Mouse (Mus musculus) heart, adult 2 months (tissue): ENCODE measurements at regions not wholly inside any gene's neighbourhood (a gene's known extent, or its start where the extent isn't known, plus 50 kb on each side); places are given as distances from the start of the nearest gene placed in this dataset.

Source experiments
- DNase-seq, 2 experiments: peaks; one replicate each; pipeline ENCODE4 v3.0.0; 2021
- H3K27ac ChIP-seq: fragments of 200-600 bp; 2 replicates; pipeline ENCODE4 v1.8.1; 2022
- H3K27me3 ChIP-seq: fragments of 200-500 bp; 2 replicates; pipeline ENCODE4 v1.6.1; 2012; ENCODE audit warnings: mild to moderate bottlenecking, low read length, inconsistent platforms, mixed read lengths; ENCODE audit not compliant: control insufficient read depth, insufficient read depth
- H3K36me3 ChIP-seq: fragments of 200-500 bp; 2 replicates; pipeline ENCODE4 v1.6.1; 2012; ENCODE audit warnings: low read length, inconsistent platforms; ENCODE audit not compliant: control insufficient read depth, insufficient read depth
- H3K4me1 ChIP-seq: fragments of 200-500 bp; 2 replicates; pipeline ENCODE4 v1.6.1; 2011; ENCODE audit warnings: low read length; ENCODE audit not compliant: control insufficient read depth, insufficient read depth
- H3K4me3 ChIP-seq: fragments of 200-600 bp; 2 replicates; pipeline ENCODE4 v1.8.1; 2022
- H3K79me2 ChIP-seq: fragments of 200-500 bp; replicated peaks from 2 replicates; pipeline ENCODE4 v1.6.1; 2012; ENCODE audit warnings: mild to moderate bottlenecking, inconsistent platforms, low read length, moderate library complexity, mixed read lengths; ENCODE audit not compliant: control insufficient read depth, insufficient read depth
- H3K9ac ChIP-seq: fragments of 200-500 bp; 2 replicates; pipeline ENCODE4 v1.6.1; 2012; ENCODE audit warnings: low read depth, mild to moderate bottlenecking, control low read depth, inconsistent platforms, low read length, mixed read lengths
- CTCF ChIP-seq: fragments of 200-600 bp; IDR thresholded peaks from 2 replicates; pipeline ENCODE4 v1.8.1; 2022; ENCODE audit warnings: antibody characterized with exemption, mild to moderate bottlenecking, moderate library complexity
- EP300 ChIP-seq: fragments of 200-500 bp; IDR thresholded peaks from 2 replicates; pipeline ENCODE4 v1.6.1; 2011; ENCODE audit warnings: low read depth, low read length, control low read depth; ENCODE audit not compliant: insufficient read depth
- POLR2A ChIP-seq: fragments of 200-500 bp; IDR thresholded peaks from 2 replicates; pipeline ENCODE4 v1.6.1; 2011; ENCODE audit warnings: mild to moderate bottlenecking, low read depth, low read length, control low read depth; ENCODE audit not compliant: insufficient read depth
- WGBS: fragments of 180-500 bp; shearing (Covaris S2); methylation state at CpG from one replicate; pipeline ENCODE4 v1.1.7; 2018; 5-methylcytosine and 5-hydroxymethylcytosine counted together
- intact Hi-C: fragments of 180-260 bp; cut with DNase I; formaldehyde crosslinking; loops from one replicate; pipeline ENCODE4 v1.15.1; 2025

GRCm38 (mm10) chr3:34757813-34758510, 107.8 kb downstream of the Sox2 start:
- Histone ChIP-seq H3K4me1 (no peaks in the 10 kb centered on the region), H3K9ac (no peak overlapping the region), H3K36me3 (no peaks in the 10 kb centered on the region), H3K4me3 (no peak overlapping the region), H3K79me2 (no peaks in the 10 kb centered on the region), H3K27ac (no peak overlapping the region), H3K27me3 (no peaks in the 10 kb centered on the region)
- intact Hi-C loops: no loop called here
- no peak for DNase-seq
- no peak for TF ChIP-seq POLR2A
- no peak for TF ChIP-seq EP300
- TF ChIP-seq CTCF: no peak
- WGBS: 27% methylated on average over 13 of the region's 13 CpGs

- no peaks in the 10 kb centered on the region for H3K27me3 ChIP-seq
- no peak overlapping the region for H3K9ac ChIP-seq
- no peak overlapping the region for H3K4me3 ChIP-seq
- H3K36me3 ChIP-seq: no peaks in the 10 kb centered on the region
- intact Hi-C loops: no loop called here
- no peaks in the 10 kb centered on the region for H3K4me1 ChIP-seq
- DNase-seq: no peak
- TF ChIP-seq CTCF (no peak), EP300 (no peak)
- H3K27ac ChIP-seq: no peak overlapping the region
- H3K79me2 ChIP-seq: no peaks in the 10 kb centered on the region
- WGBS: 64% methylated on average over 19 of the region's 19 CpGs
These were observed 109.9 kb downstream of the Sox2 start for GRCm38 (mm10) chr3:34759942-34760640.

GRCm38 (mm10) chr3:34761162-34761769, 111.1 kb downstream of the Sox2 start:
- Histone ChIP-seq H3K27me3 (no peaks in the 10 kb centered on the region), H3K4me1 (no peaks in the 10 kb centered on the region), H3K9ac (no peak overlapping the region), H3K36me3 (no peaks in the 10 kb centered on the region), H3K27ac (no peak overlapping the region), H3K4me3 (no peak overlapping the region), H3K79me2 (no peaks in the 10 kb centered on the region)
- intact Hi-C loops: no loop called here
- no peak for DNase-seq
- TF ChIP-seq EP300 (no peak), CTCF (no peak), POLR2A (no peak)
- WGBS: 70% methylated on average over 7 of the region's 7 CpGs

GRCm38 (mm10) chr3:34761783-34762182, 111.6 kb downstream of the Sox2 start:
- H3K9ac ChIP-seq: no peak overlapping the region
- H3K27me3 ChIP-seq: no peaks in the 10 kb centered on the region
- TF ChIP-seq EP300: no peak
- no peak for TF ChIP-seq CTCF
- no peak for TF ChIP-seq POLR2A
- H3K79me2 ChIP-seq: no peaks in the 10 kb centered on the region
- no peaks in the 10 kb centered on the region for H3K36me3 ChIP-seq
- intact Hi-C loops: no loop called here
- WGBS: 82% methylated on average over 4 of the region's 4 CpGs
- H3K27ac ChIP-seq: no peak overlapping the region
- DNase-seq: no peak
- no peak overlapping the region for H3K4me3 ChIP-seq
- H3K4me1 ChIP-seq: no peaks in the 10 kb centered on the region

- H3K79me2 ChIP-seq: no peaks in the 10 kb centered on the region
- no peaks in the 10 kb centered on the region for H3K27me3 ChIP-seq
- TF ChIP-seq EP300: no peak
- TF ChIP-seq POLR2A: no peak
- TF ChIP-seq CTCF: no peak
- no peak overlapping the region for H3K27ac ChIP-seq
- intact Hi-C loops: no loop called here
- H3K4me1 ChIP-seq: no peaks in the 10 kb centered on the region
- no peak overlapping the region for H3K9ac ChIP-seq
- no peak for DNase-seq
- H3K36me3 ChIP-seq: no peaks in the 10 kb centered on the region
- no peak overlapping the region for H3K4me3 ChIP-seq
- 56% methylated on average over 2 of the region's 2 CpGs for WGBS
These were observed 114.4 kb downstream of the Sox2 start for GRCm38 (mm10) chr3:34764559-34764958.

- no peak overlapping the region for H3K4me3 ChIP-seq
- H3K27ac ChIP-seq: no peak overlapping the region
- H3K4me1 ChIP-seq: no peaks in the 10 kb centered on the region
- no peak overlapping the region for H3K9ac ChIP-seq
- H3K36me3 ChIP-seq: no peaks in the 10 kb centered on the region
- no peaks in the 10 kb centered on the region for H3K79me2 ChIP-seq
- 72% methylated on average over 6 of the region's 6 CpGs for WGBS
- no peak for DNase-seq
- intact Hi-C loops: no loop called here
- TF ChIP-seq POLR2A (no peak), EP300 (no peak), CTCF (no peak)
- H3K27me3 ChIP-seq: no peaks in the 10 kb centered on the region
These were observed 114.9 kb downstream of the Sox2 start for GRCm38 (mm10) chr3:34765151-34765550.
